Mouse (Mus musculus): Measurements from ENCODE around the gene Ppif.
A peak's percentile ranks its signal among the peaks of the same experiment; 100 is the strongest.

Gene Ppif

DNA sequence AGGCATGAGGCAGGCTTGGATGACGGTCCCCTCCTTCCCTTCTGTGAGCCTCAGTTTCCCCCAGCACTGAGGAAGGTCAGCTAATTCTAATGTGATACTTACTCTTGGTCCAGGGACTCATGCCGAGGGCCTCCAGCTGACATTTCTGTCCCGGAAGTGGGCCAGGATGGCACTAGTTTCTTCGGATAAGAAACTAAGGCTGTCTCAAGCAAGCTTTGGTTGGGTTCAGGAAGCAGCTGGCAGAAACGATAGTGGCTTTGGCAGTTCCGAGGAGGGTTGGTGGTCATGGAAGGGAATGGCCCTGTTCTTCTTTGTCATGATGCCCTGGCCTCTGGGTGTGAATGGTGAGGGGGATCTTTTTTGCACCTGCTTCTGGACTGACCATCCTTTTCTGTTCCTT is 1.1 kb downstream of the Ppif start:
- no peak for DNase-seq (ENCODE audit: low spot score in 2 of 2)

DNA sequence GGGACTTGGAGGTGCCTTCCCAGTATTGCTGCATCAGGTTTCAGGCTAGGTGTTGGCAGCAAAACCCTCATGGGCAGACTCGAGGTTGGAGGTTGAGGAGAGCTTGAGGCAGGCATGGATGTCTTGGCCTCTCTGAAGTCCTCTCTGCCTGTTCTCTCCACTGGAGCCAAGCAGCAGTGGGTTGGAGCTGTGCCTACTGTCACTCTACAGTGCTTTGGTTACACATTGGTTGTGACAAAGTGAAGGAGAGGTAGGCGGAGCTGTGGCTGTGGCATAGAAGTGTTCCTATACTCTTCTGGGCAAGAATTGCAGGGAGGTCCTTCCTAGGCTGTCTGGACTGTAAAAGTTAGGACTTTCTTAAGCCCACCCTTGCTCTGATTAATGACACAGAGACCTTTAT is 2.4 kb downstream of the Ppif start:
- DNase-seq (ENCODE audit: low spot score in 2 of 2): no peak

- DNase-seq (ENCODE audit: low spot score in 2 of 2): peak in 1 of 2 experiments; percentile 57
These were observed 8.0 kb downstream of the Ppif start for GRCm38 (mm10) chr14:25701986-25702385.

DNA sequence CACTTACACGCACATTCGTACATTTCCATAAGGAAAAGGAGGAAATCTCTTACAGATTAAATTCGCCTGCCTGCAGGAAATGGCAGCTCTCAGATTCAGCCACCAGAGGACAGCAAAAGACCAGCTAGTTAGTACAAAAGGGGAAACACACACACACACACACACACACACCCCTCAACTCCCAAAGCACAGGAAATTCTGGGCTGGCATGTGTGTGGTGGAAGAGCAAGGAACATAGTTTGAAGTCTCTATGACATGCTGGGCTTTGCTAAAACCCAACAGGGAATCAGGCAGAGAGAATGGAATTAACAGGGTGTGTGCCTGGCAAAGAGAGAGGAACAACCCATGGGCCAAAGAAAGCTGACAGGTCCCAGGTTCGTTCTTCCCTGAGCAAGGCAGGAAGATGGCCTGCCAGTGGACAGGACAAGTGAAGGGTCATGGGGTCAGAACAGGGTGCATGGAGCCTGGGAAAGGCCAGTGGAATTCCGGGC is 13.8 kb downstream of the Ppif start:
- DNase-seq (ENCODE audit: low spot score in 2 of 2): peak in 1 of 2 experiments; percentile 77

- DNase-seq (ENCODE audit: low spot score in 2 of 2): no peak
These were observed 14.5 kb downstream of the Ppif start for GRCm38 (mm10) chr14:25708451-25708850.

GRCm38 (mm10) chr14:25708917-25709316 is 15.0 kb downstream of the Ppif start:
- DNase-seq (ENCODE audit: low spot score in 2 of 2): no peak

GRCm38 (mm10) chr14:25710073-25710472 is 16.1 kb downstream of the Ppif start:
- no peak for DNase-seq (ENCODE audit: low spot score in 2 of 2)

- DNase-seq (ENCODE audit: low spot score in 2 of 2): no peak
These were observed 16.7 kb downstream of the Ppif start for GRCm38 (mm10) chr14:25710681-25711080.

GRCm38 (mm10) chr14:25711177-25711576 is 17.2 kb downstream of the Ppif start:
- DNase-seq (ENCODE audit: low spot score in 2 of 2): no peak

DNA sequence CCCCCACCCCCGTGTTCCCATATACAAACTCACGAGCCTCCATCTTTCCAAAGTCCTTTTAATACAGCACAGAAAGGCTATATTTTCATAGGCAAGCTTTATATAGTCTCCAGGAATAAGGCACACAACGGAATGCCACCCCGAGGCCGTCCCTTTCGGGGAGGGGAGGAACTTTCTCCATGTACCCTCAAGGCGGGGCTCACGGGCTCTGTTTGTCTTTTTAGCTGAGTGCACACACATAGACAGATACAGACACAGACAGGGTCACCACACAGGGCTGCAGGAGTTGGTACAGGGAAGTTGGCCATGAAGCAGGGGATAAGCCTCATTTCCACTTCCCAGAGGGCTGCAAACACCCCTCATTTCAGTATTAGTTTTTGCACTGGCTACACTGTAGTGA is 17.6 kb downstream of the Ppif start:
- no peak for DNase-seq (ENCODE audit: low spot score in 2 of 2)

GRCm38 (mm10) chr14:25713443-25713842 is 19.5 kb downstream of the Ppif start:
- no peak for DNase-seq (ENCODE audit: low spot score in 2 of 2)

DNA sequence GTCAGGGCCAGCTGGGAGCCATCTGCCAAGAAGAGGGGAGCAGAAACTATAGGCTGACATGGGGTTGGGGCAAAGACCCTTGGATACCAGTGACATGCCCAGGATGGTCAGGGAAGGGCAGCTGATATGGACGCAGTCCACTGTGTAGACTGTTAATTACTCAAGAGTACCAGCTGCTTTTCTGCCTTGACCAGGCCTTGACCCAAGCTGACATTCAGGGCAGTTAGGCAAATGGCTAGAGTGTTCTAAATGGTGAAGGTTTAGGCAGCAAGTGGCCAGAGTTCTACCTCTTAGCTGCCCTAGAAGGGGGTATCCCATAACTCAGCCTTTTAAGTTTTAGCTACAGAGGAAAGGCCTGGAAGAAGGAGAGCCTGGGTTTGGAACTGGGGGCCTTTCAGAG is 22.6 kb downstream of the Ppif start:
- DNase-seq (ENCODE audit: low spot score in 2 of 2): no peak

DNA sequence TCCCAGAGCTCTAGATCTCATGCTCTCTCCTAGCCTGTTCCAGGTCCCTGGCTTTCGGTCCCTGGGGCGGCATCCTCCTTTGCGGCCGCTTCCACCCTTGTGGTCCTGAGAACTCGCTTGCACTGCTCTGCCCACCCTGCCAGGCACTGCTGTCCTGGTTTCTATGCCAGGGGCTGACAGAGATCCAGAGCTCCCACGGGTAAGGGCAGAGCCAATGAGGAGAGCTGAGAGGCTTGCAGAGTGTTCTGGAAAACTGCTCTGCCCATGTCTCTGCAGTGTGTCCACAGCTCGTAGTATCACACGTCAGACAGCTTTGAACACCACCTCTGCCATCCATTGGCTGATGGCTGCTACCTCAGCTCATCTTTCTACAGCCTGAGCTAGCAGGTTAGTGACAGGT is 23.8 kb downstream of the Ppif start:
- DNase-seq (ENCODE audit: low spot score in 2 of 2): no peak

- no peak for DNase-seq (ENCODE audit: low spot score in 2 of 2)
These were observed 24.5 kb downstream of the Ppif start for GRCm38 (mm10) chr14:25718471-25718870.

DNA sequence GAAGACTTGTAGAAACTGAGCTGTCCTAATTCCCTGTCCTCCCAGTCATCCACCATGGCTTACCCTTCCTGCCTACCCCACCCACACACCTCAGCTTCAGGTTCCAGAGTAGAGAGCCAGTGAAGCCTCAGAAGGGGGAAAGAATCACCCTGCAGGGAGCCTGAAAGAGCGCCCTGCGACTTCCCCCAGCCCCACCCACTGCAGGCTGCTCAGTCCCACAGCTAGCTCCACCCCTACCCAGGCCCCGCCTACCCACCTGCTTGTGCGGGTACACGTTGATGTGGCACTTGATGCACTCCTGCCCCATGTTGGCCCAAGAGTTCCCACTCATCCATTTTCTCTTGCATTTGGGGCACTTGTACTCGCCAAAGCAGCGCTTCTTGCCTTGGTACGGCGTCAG is 25.4 kb downstream of the Ppif start:
- DNase-seq (ENCODE audit: low spot score in 2 of 2): no peak

- DNase-seq (ENCODE audit: low spot score in 2 of 2): no peak
These were observed 27.2 kb downstream of the Ppif start for GRCm38 (mm10) chr14:25720962-25721707.

- no peak for DNase-seq (ENCODE audit: low spot score in 2 of 2)
These were observed 31.1 kb downstream of the Ppif start for GRCm38 (mm10) chr14:25725032-25725497.

- DNase-seq (ENCODE audit: low spot score in 2 of 2): no peak
These were observed 31.7 kb downstream of the Ppif start for GRCm38 (mm10) chr14:25725690-25726089.

GRCm38 (mm10) chr14:25726226-25727148 is 32.5 kb downstream of the Ppif start:
- DNase-seq (ENCODE audit: low spot score in 2 of 2): no peak

DNA sequence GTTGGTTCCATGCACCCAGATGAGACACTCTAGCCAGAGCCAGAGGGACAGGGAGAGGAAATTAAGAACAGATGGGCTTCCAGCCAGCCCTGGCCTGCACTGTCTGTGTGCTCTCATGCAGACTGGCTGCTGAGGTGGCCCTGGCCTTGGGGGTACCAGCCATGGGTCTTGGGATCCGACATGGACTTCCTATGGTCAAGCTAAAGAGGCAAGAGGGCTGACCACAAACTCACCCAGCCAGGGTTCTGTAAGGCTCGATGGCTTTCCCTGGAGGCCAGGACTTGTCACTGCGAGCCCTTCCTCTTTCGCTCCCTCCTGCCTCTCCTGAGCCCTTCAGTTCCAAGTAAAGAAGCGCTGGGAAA is 33.2 kb downstream of the Ppif start:
- no peak for DNase-seq (ENCODE audit: low spot score in 2 of 2)

DNA sequence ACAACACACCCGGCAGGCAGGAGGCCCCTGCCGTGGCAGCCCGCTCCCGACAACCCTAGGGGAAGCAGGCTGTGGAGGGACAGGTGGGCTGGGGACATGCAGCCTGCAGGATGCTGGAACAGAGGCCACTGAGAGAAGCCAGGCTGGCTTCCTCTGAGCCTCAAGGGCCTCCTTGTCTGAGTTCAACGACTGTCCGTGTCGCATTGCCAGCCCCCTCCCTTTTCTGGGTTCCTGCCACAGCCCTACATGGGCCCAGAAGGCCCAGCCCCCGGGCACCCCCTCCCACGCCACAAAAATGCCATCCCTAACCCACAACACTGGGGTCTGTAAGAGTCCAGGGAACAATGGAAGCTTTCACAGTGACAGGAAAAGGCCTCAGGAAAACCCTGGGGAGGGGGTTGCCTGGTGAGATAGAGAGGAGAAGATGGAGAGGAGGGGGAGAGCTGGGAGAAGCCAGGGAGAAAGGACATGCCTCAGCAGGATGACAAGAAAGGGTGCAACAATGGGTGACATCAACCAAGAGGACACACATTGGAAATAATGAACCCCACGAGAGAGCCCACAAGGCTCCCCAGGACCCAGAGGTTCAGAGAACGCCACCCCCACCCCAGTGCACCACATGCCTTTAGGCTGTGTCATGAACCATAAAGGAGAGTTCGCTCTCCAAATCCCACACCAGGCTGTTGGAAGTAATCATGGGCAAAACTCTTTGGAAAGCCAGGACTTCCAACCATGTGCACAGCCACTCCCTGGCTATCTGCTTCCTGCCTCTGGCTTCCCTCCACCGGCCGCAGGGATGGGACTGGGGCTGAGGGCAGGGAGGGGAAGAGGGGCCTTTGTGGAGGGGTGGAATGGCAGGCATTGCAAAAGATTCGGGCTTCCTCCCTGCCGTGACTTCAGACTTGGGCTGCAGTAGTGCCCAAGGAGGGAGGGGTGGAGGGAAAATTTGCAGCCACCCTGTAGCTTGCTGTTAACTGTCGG is 41.1 kb downstream of the Ppif start:
- no peak for DNase-seq (ENCODE audit: low spot score in 2 of 2)

- no peak for DNase-seq (ENCODE audit: low spot score in 2 of 2)
These were observed 42.2 kb downstream of the Ppif start for GRCm38 (mm10) chr14:25736140-25736539.
